In genomic region chr11:53636183-53636646, GRCm38 (mm10) we compare ENCODE assay signal across 8 mouse cellular contexts. TPM values are rescaled to one million over a fixed set of nuclear protein-coding genes. Genes with fewer than 3 reads are reported as not detected.
DNase-seq lines count a peak whose midpoint lies in the region; ATAC-seq lines count a peak whose summit lies in the region.
"Had no signal": no experiment of that assay in that cellular context is flagged by ENCODE, and none has a peak within 500 bp of the region (broad histone marks: within the 10 kb centered on the region; RNA-seq: fewer than 3 reads in every experiment).

No protein-coding gene starts in this region.

- no peaks in the 10 kb centered on the region for H3K36me3 ChIP-seq in embryonic facial prominence, embryonic 15.5 days
- no peaks in the 10 kb centered on the region for H3K36me3 ChIP-seq in midbrain, embryonic 12.5 days

- peak; percentile 16; the same call in 1 of the 2 replicates for ATAC-seq in embryonic facial prominence, embryonic 15.5 days (ENCODE audit: insufficient number of reproducible peaks, low FRiP score, low TSS enrichment, low read depth)
- no peak for ATAC-seq in midbrain, embryonic 12.5 days (ENCODE audit: low FRiP score, low read depth)

- H3K27ac ChIP-seq in embryonic facial prominence, embryonic 15.5 days (replicated peaks), result no peak overlapping the region
- no peak overlapping the region for H3K27ac ChIP-seq in midbrain, embryonic 12.5 days (replicated peaks)

- peaks cover 16% of the 10 kb centered on the region for H3K4me1 ChIP-seq in embryonic facial prominence, embryonic 15.5 days
- H3K4me1 ChIP-seq in midbrain, embryonic 12.5 days, result peaks cover 11% of the 10 kb centered on the region

- no peaks in the 10 kb centered on the region for H3K9me3 ChIP-seq in embryonic facial prominence, embryonic 15.5 days (replicated peaks)
- H3K9me3 ChIP-seq in midbrain, embryonic 12.5 days, result no peaks in the 10 kb centered on the region

- no peak overlapping the region for H3K9ac ChIP-seq in embryonic facial prominence, embryonic 15.5 days
- peak overlapping the region; percentile 34; the same call in 1 of the 2 replicates for H3K9ac ChIP-seq in midbrain, embryonic 12.5 days (replicated peaks)

- H3K27me3 ChIP-seq in embryonic facial prominence, embryonic 15.5 days, result peaks cover 4% of the 10 kb centered on the region
- peaks cover 37% of the 10 kb centered on the region for H3K27me3 ChIP-seq in midbrain, embryonic 12.5 days

- peak; percentile 53 for DNase-seq in left cerebral cortex, adult 18-20 months (ENCODE audit: low spot score in 2 of 2)
- no peak for DNase-seq in left cerebral cortex, adult 11 months (ENCODE audit: low spot score)
- DNase-seq in cerebellum, adult 11-12 months, result peak; percentile 19
- peak; percentile 50 to 54 for DNase-seq in kidney, postnatal 4 days
- peak; percentile 8 to 29 for DNase-seq in urinary bladder, postnatal 36 days (ENCODE audit: low spot score in 2 of 2)

- H3K4me2 ChIP-seq in embryonic facial prominence, embryonic 15.5 days (replicated peaks), result peak overlapping the region; percentile 67
- peak overlapping the region; percentile 62 for H3K4me2 ChIP-seq in midbrain, embryonic 12.5 days (replicated peaks)

- WGBS in embryonic facial prominence, embryonic 15.5 days, result under 1% methylated on average over 40 of the region's 40 CpGs
- WGBS in midbrain, embryonic 12.5 days, result 2% methylated on average over 39 of the region's 40 CpGs

- H3K4me3 ChIP-seq in embryonic facial prominence, embryonic 15.5 days (replicated peaks), result peak overlapping the region; percentile 37
- H3K4me3 ChIP-seq in midbrain, embryonic 12.5 days, result peak overlapping the region; percentile 35

RNA-seq across cellular contexts. Expression of gene Il13, which starts 1.7 kb away (rescaled TPM):
- not detected for total RNA-seq in left cerebral cortex, adult 18-20 months (2021)
- not detected in 2 replicates for polyA plus RNA-seq in embryonic facial prominence, embryonic 15.5 days (2015; fragmentation: Nextera tagmentation; extraction: Ambion mirVana)
- not detected in 2 replicates for polyA plus RNA-seq in midbrain, embryonic 12.5 days (2016; fragmentation: Nextera tagmentation; extraction: Ambion mirVana)
- total RNA-seq: common myeloid progenitor, adult 5-6 weeks had no signal

RNA-seq across cellular contexts. Expression of gene Il4, which starts 17.7 kb away (rescaled TPM):
- total RNA-seq in left cerebral cortex, adult 18-20 months (2021), result not detected
- 1.9 and 2.6 TPM in 2 replicates for polyA plus RNA-seq in embryonic facial prominence, embryonic 15.5 days (2015; fragmentation: Nextera tagmentation; extraction: Ambion mirVana)
- 2.2 and 3.2 TPM in 2 replicates for polyA plus RNA-seq in midbrain, embryonic 12.5 days (2016; fragmentation: Nextera tagmentation; extraction: Ambion mirVana)
